Comparison of ENCODE assay signal across 11 mouse cellular contexts in the genomic region with DNA sequence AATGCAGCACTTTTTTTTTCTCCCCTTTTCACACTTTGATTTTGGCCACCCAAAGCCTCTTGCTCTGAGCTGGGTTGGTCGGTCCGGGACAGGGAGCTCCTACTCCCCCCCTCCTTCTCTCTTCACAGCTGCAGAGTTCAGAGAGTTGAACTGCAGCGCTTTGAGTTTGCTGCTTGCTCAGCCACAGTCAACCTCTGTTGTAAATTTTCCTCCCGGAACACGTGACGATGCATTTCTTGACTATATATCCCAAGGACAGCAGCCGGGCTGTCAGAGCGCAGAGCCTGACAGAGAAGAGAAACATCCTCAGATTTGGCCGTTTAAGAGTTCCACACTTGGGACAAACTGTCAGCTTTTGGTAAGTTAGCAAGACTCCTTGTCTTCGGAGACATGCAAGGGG. TPM values are rescaled to one million over a fixed set of nuclear protein-coding genes. Genes with fewer than 3 reads are reported as not detected.
DNase-seq lines count a peak whose midpoint lies in the region; ATAC-seq lines count a peak whose summit lies in the region.
"Had no signal": no experiment of that assay in that cellular context is flagged by ENCODE, and none has a peak within 500 bp of the region (broad histone marks: within the 10 kb centered on the region; RNA-seq: fewer than 3 reads in every experiment).

A gene (plus strand): TSS at position 120 of the 400 bp plus-strand sequence.

- no peak within 1 kb of the TSS for H3K27ac ChIP-seq in limb, embryonic 11.5 days (replicated peaks; ENCODE audit: low read depth, low read length)
- H3K27ac ChIP-seq: layer of hippocampus, adult 2 months; midbrain, embryonic 10.5 days had no signal

- no peaks in the 10 kb centered on the region for H3K36me3 ChIP-seq in limb, embryonic 11.5 days (ENCODE audit: control insufficient read depth, insufficient read depth, low read length)
- H3K36me3 ChIP-seq: midbrain, embryonic 10.5 days had no signal

- no peaks in the 10 kb centered on the region for H3K27me3 ChIP-seq in limb, embryonic 11.5 days (ENCODE audit: control insufficient read depth, insufficient read depth, low read length)

- H3K9me3 ChIP-seq in limb, embryonic 11.5 days (ENCODE audit: control insufficient read depth, low read length) = no peaks in the 10 kb centered on the region
- H3K9me3 ChIP-seq: midbrain, embryonic 10.5 days had no signal

- H3K4me3 ChIP-seq in limb, embryonic 11.5 days (ENCODE audit: low read depth, low read length) = no peak within 1 kb of the TSS
- H3K4me3 ChIP-seq: layer of hippocampus, adult 2 months; midbrain, embryonic 10.5 days had no signal

- peaks cover 10% of the 10 kb centered on the region; the same call in 1 of the 2 replicates for H3K4me1 ChIP-seq in limb, embryonic 11.5 days (ENCODE audit: control insufficient read depth, insufficient read depth, low read length)

- H3K9ac ChIP-seq in limb, embryonic 11.5 days (ENCODE audit: low read length) = no peak within 1 kb of the TSS

- H3K4me2 ChIP-seq in limb, embryonic 11.5 days (ENCODE audit: low read depth, severe bottlenecking) = no peak within 1 kb of the TSS

- WGBS in limb, embryonic 11.5 days = 45% methylated on average over 10 of the region's 10 CpGs

- peak; percentile 40 for DNase-seq in adrenal gland, postnatal 14 days
- DNase-seq in adrenal gland, adult 18-20 months (ENCODE audit: low spot score in 2 of 2) = no peak
- no peak for DNase-seq in urinary bladder, adult 2 months (ENCODE audit: low spot score)
- DNase-seq in urinary bladder, postnatal 36 days (ENCODE audit: low spot score in 2 of 2) = no peak
- no peak for DNase-seq in limb, embryonic 11.5 days (ENCODE audit: low spot score)
- no peak for DNase-seq in spleen, postnatal 4 days (ENCODE audit: low spot score in 2 of 2)
- DNase-seq in layer of hippocampus, postnatal 25 days (ENCODE audit: extremely low spot score in 1 of 2, low spot score in 1 of 2) = no peak
- DNase-seq in retina, embryonic 14.5 days (ENCODE audit: low spot score) = no peak
- DNase-seq: cerebellum, adult 9-11 months had no signal

- ATAC-seq in limb, embryonic 11.5 days (ENCODE audit: insufficient number of reproducible peaks, low FRiP score, low TSS enrichment, low read depth) = peak; percentile 36; the same call in 1 of the 2 replicates

RNA-seq across cellular contexts. Expression of the gene that starts here (rescaled TPM):
- 6.5 and 8.2 TPM in 2 replicates for total RNA-seq in adrenal gland, postnatal 14 days (2021)
- 1 to 10 TPM; 5.0 to 5.4 TPM for total RNA-seq in adrenal gland, adult 18-20 months (2021)
- 17.3 and 19.4 TPM in 2 replicates for polyA plus RNA-seq in urinary bladder, adult 2 months (2012; rRNA removed)
- 1.0 and 2.0 TPM in 2 replicates for polyA plus RNA-seq in limb, embryonic 11.5 days (2014; fragmentation: Nextera tagmentation; extraction: Ambion mirVana)
- total RNA-seq in layer of hippocampus, postnatal 25 days (2021) = under 1 TPM; 0.62 to 0.73 TPM
